Mouse (Mus musculus) G1E (cell line): ENCODE results near the gene Polk. TPM values are rescaled to one million over a fixed set of nuclear protein-coding genes. Genes with fewer than 3 reads are reported as not detected.

Experiments
- ATAC-seq: 2 replicates; pipeline ENCODE4 v1.8.0; 2016; ENCODE audit warnings: mild to moderate bottlenecking; ENCODE audit not compliant: insufficient number of reproducible peaks, poor library complexity, low FRiP score, severe bottlenecking; ENCODE audit errors: extremely low read depth
- DNase-seq: peaks from one replicate; pipeline ENCODE4 v3.0.0; 2012; ENCODE audit warnings: low spot score
- H3K27me3 ChIP-seq: 2 replicates; pipeline ENCODE4 v1.6.1; 2012; ENCODE audit warnings: mild to moderate bottlenecking, low read length, inconsistent platforms; ENCODE audit not compliant: insufficient read depth
- H3K36me3 ChIP-seq: replicated peaks from 2 replicates; pipeline ENCODE3; 2012; ENCODE audit warnings: mild to moderate bottlenecking, inconsistent platforms
- H3K4me1 ChIP-seq: 2 replicates; pipeline ENCODE4 v1.6.1; 2012; ENCODE audit warnings: low read depth, low read length, inconsistent platforms, mixed read lengths; ENCODE audit not compliant: insufficient read depth
- H3K4me3 ChIP-seq: 2 replicates; pipeline ENCODE4 v1.5.1; 2012; ENCODE audit warnings: low read depth, mild to moderate bottlenecking, inconsistent platforms, low read length, moderate library complexity, mixed read lengths
- H3K9me3 ChIP-seq: replicated peaks from 2 replicates; pipeline ENCODE4 v1.6.1; 2012; ENCODE audit warnings: inconsistent platforms
- CTCF ChIP-seq: IDR thresholded peaks from 2 replicates; pipeline ENCODE4 v1.5.1; 2012; ENCODE audit warnings: low read depth, low read length, inconsistent platforms, mixed read lengths
- GATA1 ChIP-seq: IDR thresholded peaks from 2 replicates; pipeline ENCODE4 v1.6.1; 2012; ENCODE audit warnings: borderline replicate concordance, low read length, inconsistent platforms, mixed read lengths
- GATA2 ChIP-seq: IDR thresholded peaks from 2 replicates; pipeline ENCODE4 v1.6.1; 2012; ENCODE audit warnings: low read depth, low read length, inconsistent platforms, borderline replicate concordance
- POLR2AphosphoS5 ChIP-seq: IDR thresholded peaks from 2 replicates; pipeline ENCODE4 v1.6.1; 2012; ENCODE audit warnings: low read depth, low read length, inconsistent platforms; ENCODE audit not compliant: insufficient replicate concordance
- TAL1 ChIP-seq: conservative IDR thresholded peaks from 2 replicates; pipeline ENCODE4 v1.6.1; 2012; ENCODE audit warnings: low read depth, low read length, inconsistent platforms, mixed read lengths
- polyA plus RNA-seq: library from polyadenylated mRNA; stranded (reverse); fragments of >175 nt; gene quantifications from 2 replicates; pipeline ENCODE4 v1.2.3, GENCODE M21; 2012
- total RNA-seq, 2 experiments: library from RNA; stranded (forward) in 1 of 2; stranded (reverse) in 1 of 2; fragments of 200-1000 nt in 1 of 2; fragments of >200 nt in 1 of 2; fragmentation: Nextera tagmentation in 1 of 2; gene quantifications; 2 replicates each; pipeline ENCODE4 v1.2.3; 2014 to 2017

The Polk gene
- total and polyA plus RNA-seq, 3 experiments: 0.72 to 49.7 (median 25.6) TPM

- DNase-seq (no peak), ATAC-seq (no peak)
- Histone ChIP-seq H3K4me1 (peaks cover 6% of the 10 kb centered on the region), H3K9me3 (no peaks in the 10 kb centered on the region), H3K36me3 (peaks cover 20% of the 10 kb centered on the region), H3K4me3 (no peak overlapping the region), H3K27me3 (no peaks in the 10 kb centered on the region)
- TF ChIP-seq TAL1 (no peak), GATA1 (no peak), POLR2AphosphoS5 (no peak), CTCF (no peak), GATA2 (no peak)
These were observed 31.8 kb upstream of the Polk start for GRCm38 (mm10) chr13:96574170-96574569.

DNA sequence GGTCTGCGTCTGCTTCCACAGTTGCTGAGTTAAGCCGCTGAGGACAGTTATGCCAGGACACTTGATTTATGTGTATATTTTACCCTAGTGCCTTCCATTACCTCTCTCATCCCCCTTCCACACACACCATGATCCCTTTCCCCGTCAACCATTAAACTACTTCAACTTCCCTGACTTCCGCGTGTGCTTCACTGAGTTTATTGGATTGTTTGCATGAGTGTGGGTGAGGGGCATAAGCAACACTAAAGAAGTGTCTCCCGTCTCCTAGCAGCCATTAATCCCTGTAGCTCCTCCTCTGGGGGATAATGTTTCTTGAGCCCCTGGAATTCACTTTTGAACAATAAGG, 28.6 kb upstream of the Polk start:
- no peaks in the 10 kb centered on the region for H3K9me3 ChIP-seq
- no peak overlapping the region for H3K4me3 ChIP-seq
- no peak for DNase-seq
- ATAC-seq: no peak
- H3K27me3 ChIP-seq: no peaks in the 10 kb centered on the region
- no peak for TF ChIP-seq POLR2AphosphoS5
- no peak for TF ChIP-seq CTCF
- no peak for TF ChIP-seq GATA2
- TF ChIP-seq TAL1: no peak
- no peak for TF ChIP-seq GATA1
- peaks cover 6% of the 10 kb centered on the region for H3K4me1 ChIP-seq
- peaks cover 33% of the 10 kb centered on the region for H3K36me3 ChIP-seq

GRCm38 (mm10) chr13:96570313-96571015, 28.1 kb upstream of the Polk start:
- Histone ChIP-seq H3K4me3 (no peak overlapping the region), H3K27me3 (no peaks in the 10 kb centered on the region), H3K36me3 (peaks cover 34% of the 10 kb centered on the region), H3K9me3 (no peaks in the 10 kb centered on the region), H3K4me1 (peaks cover 6% of the 10 kb centered on the region)
- TF ChIP-seq POLR2AphosphoS5 (no peak), TAL1 (no peak), GATA2 (no peak), CTCF (no peak)
- ATAC-seq (no peak), DNase-seq (no peak)

- no peak for DNase-seq
- Histone ChIP-seq H3K27me3 (no peaks in the 10 kb centered on the region), H3K36me3 (peaks cover 31% of the 10 kb centered on the region), H3K4me1 (peaks cover 6% of the 10 kb centered on the region), H3K9me3 (no peaks in the 10 kb centered on the region), H3K4me3 (no peak overlapping the region)
- TF ChIP-seq POLR2AphosphoS5: no peak
- no peak for TF ChIP-seq GATA2
- no peak for TF ChIP-seq GATA1
- no peak for TF ChIP-seq TAL1
- TF ChIP-seq CTCF: no peak
- ATAC-seq: no peak
These were observed 25.6 kb upstream of the Polk start for GRCm38 (mm10) chr13:96567977-96568376.

- H3K27me3 ChIP-seq: no peaks in the 10 kb centered on the region
These were observed 12.7 kb upstream of the Polk start for GRCm38 (mm10) chr13:96555099-96555498.

GRCm38 (mm10) chr13:96547941-96548340, 5.6 kb upstream of the Polk start:
- ATAC-seq (no peak), DNase-seq (no peak)
- Histone ChIP-seq H3K36me3 (peaks cover 11% of the 10 kb centered on the region), H3K4me1 (peaks cover 28% of the 10 kb centered on the region), H3K9me3 (no peaks in the 10 kb centered on the region), H3K4me3 (no peak overlapping the region), H3K27me3 (no peaks in the 10 kb centered on the region)
- no peak for TF ChIP-seq POLR2AphosphoS5
- no peak for TF ChIP-seq TAL1
- no peak for TF ChIP-seq CTCF
- no peak for TF ChIP-seq GATA2
- TF ChIP-seq GATA1: no peak

More at GRCm38 (mm10) chr13:96555099-96555498, 12.7 kb upstream of the Polk start:
- H3K4me3 ChIP-seq: no peak overlapping the region
- ATAC-seq (no peak), DNase-seq (no peak)
- no peaks in the 10 kb centered on the region for H3K9me3 ChIP-seq
- no peaks in the 10 kb centered on the region for H3K4me1 ChIP-seq
- H3K36me3 ChIP-seq: peaks cover 30% of the 10 kb centered on the region
- no peak for TF ChIP-seq GATA2
- no peak for TF ChIP-seq TAL1
- TF ChIP-seq CTCF: no peak
- TF ChIP-seq GATA1: no peak
- TF ChIP-seq POLR2AphosphoS5: no peak

DNA sequence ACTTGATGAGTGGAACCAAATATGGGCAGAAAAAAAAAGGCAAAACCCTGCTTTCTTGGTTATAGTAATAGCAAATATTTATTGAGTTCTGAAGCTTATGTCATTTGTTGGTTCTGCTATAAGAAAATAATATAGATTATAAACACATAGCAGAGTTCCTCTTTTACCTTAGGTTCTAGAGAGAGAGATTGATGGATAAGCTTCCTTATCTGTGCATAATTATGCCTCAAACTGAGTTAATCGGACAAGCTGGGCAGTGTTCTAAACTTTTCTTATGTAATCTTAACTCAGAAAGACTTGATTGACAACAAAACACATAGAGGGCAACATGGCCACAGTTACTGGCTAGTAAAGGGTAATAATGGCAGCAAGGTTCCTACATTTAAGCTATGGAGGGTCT, 4.9 kb upstream of the Polk start:
- DNase-seq (no peak), ATAC-seq (no peak)
- Histone ChIP-seq H3K4me1 (peaks cover 28% of the 10 kb centered on the region), H3K36me3 (peaks cover 8% of the 10 kb centered on the region), H3K27me3 (no peaks in the 10 kb centered on the region), H3K4me3 (no peak overlapping the region), H3K9me3 (no peaks in the 10 kb centered on the region)
- no peak for TF ChIP-seq GATA2
- no peak for TF ChIP-seq TAL1
- TF ChIP-seq GATA1: no peak
- TF ChIP-seq POLR2AphosphoS5: no peak
- no peak for TF ChIP-seq CTCF
